Mouse (Mus musculus) MEL (cell line): ENCODE measurements around the gene Slc13a2. TPM values are rescaled to one million over a fixed set of nuclear protein-coding genes. Genes with fewer than 3 reads are reported as not detected.

Source experiments
- DNase-seq: peaks from one replicate; pipeline ENCODE4 v3.0.0; 2011; ENCODE audit warnings: low read depth, low spot score
- H3K27ac ChIP-seq: 2 replicates; pipeline ENCODE4 v1.5.1; 2012; ENCODE audit warnings: low read depth, mild to moderate bottlenecking, control low read depth, low read length, moderate library complexity; ENCODE audit not compliant: control insufficient read depth
- H3K27me3 ChIP-seq, 2 experiments: fragments of 150-350 bp in 1 of 2; sonication (generic) in 1 of 2; 2 replicates each; pipeline ENCODE4 v1.6.1; 2012; ENCODE audit warnings: low read length in 2 of 2, mild to moderate bottlenecking in 2 of 2, improper control_type of control experiment in 1 of 2, moderate library complexity in 1 of 2; ENCODE audit not compliant: insufficient read depth in 2 of 2, control insufficient read depth in 1 of 2
- H3K36me3 ChIP-seq, 2 experiments: 2 replicates each; pipeline ENCODE4 v1.6.1; 2012 to 2014; ENCODE audit warnings: low read length in 2 of 2, improper control_type of control experiment in 1 of 2, inconsistent platforms in 1 of 2, mild to moderate bottlenecking in 1 of 2; ENCODE audit not compliant: insufficient read depth in 2 of 2, control insufficient read depth in 1 of 2
- H3K4me1 ChIP-seq, 2 experiments: fragments of 150-350 bp in 1 of 2; sonication (generic) in 1 of 2; 2 replicates each; pipeline ENCODE4 v1.6.1; 2012; ENCODE audit warnings: low read length in 2 of 2, improper control_type of control experiment in 1 of 2, mild to moderate bottlenecking in 1 of 2; ENCODE audit not compliant: insufficient read depth in 2 of 2, control insufficient read depth in 1 of 2
- H3K4me3 ChIP-seq, 2 experiments: fragments of 150-350 bp in 1 of 2; sonication (generic) in 1 of 2; 2 replicates each; pipeline ENCODE4 v1.5.1; 2012; ENCODE audit warnings: low read depth in 2 of 2, low read length in 2 of 2, mild to moderate bottlenecking in 2 of 2, moderate library complexity in 2 of 2, control low read depth in 1 of 2, improper control_type of control experiment in 1 of 2; ENCODE audit not compliant: control insufficient read depth in 1 of 2, insufficient read depth in 1 of 2
- H3K79me2 ChIP-seq: 2 replicates; pipeline ENCODE4 v1.6.1; 2012; ENCODE audit warnings: mild to moderate bottlenecking, low read length, moderate library complexity; ENCODE audit not compliant: control insufficient read depth, poor library complexity, insufficient read depth
- H3K9ac ChIP-seq: 2 replicates; pipeline ENCODE4 v1.6.1; 2012; ENCODE audit warnings: low read depth, mild to moderate bottlenecking, control low read depth, low read length, moderate library complexity; ENCODE audit not compliant: control insufficient read depth, poor library complexity, severe bottlenecking
- H3K9me3 ChIP-seq: fragments of 150-350 bp; sonication (generic); replicated peaks from 2 replicates; pipeline ENCODE4 v1.6.1; 2012; ENCODE audit warnings: mild to moderate bottlenecking, low read length, improper control_type of control experiment, moderate library complexity; ENCODE audit not compliant: insufficient read depth
- CHD1 ChIP-seq: IDR thresholded peaks from 2 replicates; pipeline ENCODE4 v1.6.1; 2012; ENCODE audit warnings: low read depth, mild to moderate bottlenecking, inconsistent platforms, low read length, improper control_type of control experiment
- CTCF ChIP-seq, 3 experiments: IDR thresholded peaks in 2 of 3; conservative IDR thresholded peaks in 1 of 3; 2 replicates each; pipeline ENCODE4 v1.5.1; 2011 to 2012; ENCODE audit warnings: low read length in 3 of 3, low read depth in 2 of 3, mild to moderate bottlenecking in 2 of 3, improper control_type of control experiment in 1 of 3, inconsistent platforms in 1 of 3, mixed read lengths in 1 of 3, moderate library complexity in 1 of 3; ENCODE audit not compliant: control insufficient read depth in 1 of 3, insufficient read depth in 1 of 3, poor library complexity in 1 of 3, severe bottlenecking in 1 of 3
- E2F4 ChIP-seq: IDR thresholded peaks from 2 replicates; pipeline ENCODE4 v1.6.1; 2011; ENCODE audit warnings: low read depth, low read length, improper control_type of control experiment, borderline replicate concordance
- ETS1 ChIP-seq: IDR thresholded peaks from 2 replicates; pipeline ENCODE4 v1.6.1; 2012; ENCODE audit warnings: low read depth, mild to moderate bottlenecking, inconsistent platforms, low read length, improper control_type of control experiment, moderate library complexity
- GATA1 ChIP-seq: IDR thresholded peaks from 2 replicates; pipeline ENCODE4 v1.6.1; 2011; ENCODE audit warnings: low read depth, low read length, improper control_type of control experiment
- JUND ChIP-seq: IDR thresholded peaks from 2 replicates; pipeline ENCODE4 v1.6.1; 2011; ENCODE audit warnings: low read depth, mild to moderate bottlenecking, improper control_type of control experiment, low read length
- KAT2A ChIP-seq: conservative IDR thresholded peaks from 2 replicates; pipeline ENCODE4 v1.6.1; 2012; ENCODE audit warnings: low read depth, low read length, improper control_type of control experiment, inconsistent platforms
- MAFK ChIP-seq: IDR thresholded peaks from 2 replicates; pipeline ENCODE4 v1.6.1; 2011; ENCODE audit warnings: low read depth, mild to moderate bottlenecking, low read length, improper control_type of control experiment, borderline replicate concordance
- MEF2A ChIP-seq: IDR thresholded peaks from 2 replicates; pipeline ENCODE4 v1.6.1; 2014; ENCODE audit warnings: low read depth, mild to moderate bottlenecking, inconsistent platforms, low read length, improper control_type of control experiment; ENCODE audit not compliant: poor library complexity, insufficient replicate concordance, severe bottlenecking; ENCODE audit errors: extremely low read depth
- MYC ChIP-seq: IDR thresholded peaks from 2 replicates; pipeline ENCODE4 v1.6.1; 2011; ENCODE audit warnings: low read depth, mild to moderate bottlenecking, low read length, improper control_type of control experiment, moderate library complexity
- NRF1 ChIP-seq: IDR thresholded peaks from 2 replicates; pipeline ENCODE4 v1.6.1; 2014; ENCODE audit warnings: low read depth, mild to moderate bottlenecking, inconsistent platforms, low read length, improper control_type of control experiment, moderate library complexity; ENCODE audit not compliant: poor library complexity, insufficient read depth, severe bottlenecking
- POLR2A ChIP-seq, 2 experiments: IDR thresholded peaks; 2 replicates each; pipeline ENCODE4 v1.6.1; 2011 to 2012; ENCODE audit warnings: low read length in 2 of 2, mild to moderate bottlenecking in 2 of 2, control low read depth in 1 of 2, improper control_type of control experiment in 1 of 2, low read depth in 1 of 2, moderate library complexity in 1 of 2; ENCODE audit not compliant: control insufficient read depth in 1 of 2, insufficient read depth in 1 of 2, poor library complexity in 1 of 2
- POLR2AphosphoS5 ChIP-seq: IDR thresholded peaks from 2 replicates; pipeline ENCODE4 v1.6.1; 2012; ENCODE audit warnings: low read depth, borderline replicate concordance, mild to moderate bottlenecking, inconsistent platforms, low read length, moderate library complexity, mixed read lengths
- RAD21 ChIP-seq: IDR thresholded peaks from 2 replicates; pipeline ENCODE4 v1.6.1; 2011; ENCODE audit warnings: mild to moderate bottlenecking, low read depth, low read length, improper control_type of control experiment
- RCOR1 ChIP-seq: IDR thresholded peaks from 2 replicates; pipeline ENCODE4 v1.6.1; 2012; ENCODE audit warnings: low read depth, mild to moderate bottlenecking, inconsistent platforms, low read length, improper control_type of control experiment
- SIN3A ChIP-seq: IDR thresholded peaks from 2 replicates; pipeline ENCODE4 v1.6.1; 2012; ENCODE audit warnings: low read length, improper control_type of control experiment, inconsistent platforms
- SMC3 ChIP-seq: IDR thresholded peaks from 2 replicates; pipeline ENCODE4 v1.6.1; 2011; ENCODE audit warnings: low read depth, low read length, improper control_type of control experiment
- TAL1 ChIP-seq: IDR thresholded peaks from 2 replicates; pipeline ENCODE4 v1.6.1; 2012; ENCODE audit warnings: mild to moderate bottlenecking, inconsistent platforms, low read length, moderate library complexity, mixed read lengths
- TBP ChIP-seq: IDR thresholded peaks from 2 replicates; pipeline ENCODE4 v1.8.0; 2011; ENCODE audit warnings: low read depth, low read length, improper control_type of control experiment
- UBTF ChIP-seq: IDR thresholded peaks from 2 replicates; pipeline ENCODE4 v1.6.1; 2012; ENCODE audit warnings: low read depth, mild to moderate bottlenecking, inconsistent platforms, low read length, improper control_type of control experiment, moderate library complexity, borderline replicate concordance; ENCODE audit not compliant: insufficient read depth
- USF1 ChIP-seq: IDR thresholded peaks from 2 replicates; pipeline ENCODE4 v1.6.1; 2014; ENCODE audit warnings: low read depth, mild to moderate bottlenecking, inconsistent platforms, low read length, improper control_type of control experiment, moderate library complexity
- USF2 ChIP-seq, 2 experiments: IDR thresholded peaks; 2 replicates each; pipeline ENCODE4 v1.6.1; 2011 to 2012; ENCODE audit warnings: improper control_type of control experiment in 2 of 2, low read length in 2 of 2, borderline replicate concordance in 1 of 2, inconsistent platforms in 1 of 2, low read depth in 1 of 2, mild to moderate bottlenecking in 1 of 2; ENCODE audit not compliant: insufficient read depth in 1 of 2
- ZC3H11A ChIP-seq: IDR thresholded peaks from 2 replicates; pipeline ENCODE4 v1.6.1; 2012; ENCODE audit warnings: low read depth, mild to moderate bottlenecking, inconsistent platforms, low read length, improper control_type of control experiment
- ZKSCAN1 ChIP-seq: IDR thresholded peaks from 2 replicates; pipeline ENCODE4 v1.6.1; 2012; ENCODE audit warnings: low read depth, mild to moderate bottlenecking, inconsistent platforms, low read length, improper control_type of control experiment, moderate library complexity
- ZMIZ1 ChIP-seq: IDR thresholded peaks from 2 replicates; pipeline ENCODE4 v1.6.1; 2012; ENCODE audit warnings: low read depth, mild to moderate bottlenecking, inconsistent platforms, low read length, improper control_type of control experiment, moderate library complexity
- polyA plus RNA-seq, 2 experiments: library from polyadenylated mRNA; stranded (reverse) in 1 of 2; unstranded in 1 of 2; fragments of >175 nt in 1 of 2; fragments of >200 nt in 1 of 2; gene quantifications; 2 replicates each; pipeline versions ENCODE4 v1.2.1 to v1.2.4; 2012; ENCODE audit warnings: low replicate concordance in 2 of 2, low read depth in 1 of 2; ENCODE audit not compliant: insufficient read length in 2 of 2, insufficient read depth in 1 of 2, missing spikeins in 1 of 2
- total RNA-seq: library from RNA; depleted of rRNA; stranded (reverse); fragments of 300-350 nt; gene quantifications from 2 replicates; pipeline ENCODE4 v1.2.3, GENCODE M21; 2012

Gene Slc13a2
- total and polyA plus RNA-seq, 3 experiments, result not detected

DNA sequence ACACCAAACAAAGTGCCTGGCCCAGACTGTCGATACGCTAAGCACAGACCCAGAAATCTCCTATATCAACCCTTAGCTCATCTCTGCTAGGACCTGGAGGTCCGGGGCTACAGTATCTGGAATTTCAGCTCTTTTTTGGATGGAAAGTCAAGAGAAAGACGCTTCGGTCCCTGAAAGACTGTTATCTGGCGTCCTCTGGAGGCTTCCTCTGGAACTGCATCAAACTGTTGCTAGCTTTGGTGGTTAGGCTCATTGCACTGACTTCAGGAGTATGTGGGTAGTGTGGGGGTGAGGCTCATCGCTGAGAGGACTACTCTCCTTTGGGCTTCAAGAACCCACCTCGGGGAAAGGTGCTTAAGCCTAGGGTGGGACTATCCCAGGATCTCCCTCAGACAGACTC is 22.3 kb downstream of the Slc13a2 start:
- no peaks in the 10 kb centered on the region for H3K79me2 ChIP-seq
- TF ChIP-seq RAD21 (peak; percentile 95), UBTF (no peak), SMC3 (peak; percentile 84), CTCF (IDR thresholded peaks at IDR 0.05 in 2 of 3, conservative IDR thresholded peaks at IDR 0.05 in 1 of 3; ENCODE audit: control insufficient read depth in 1 of 3, insufficient read depth in 1 of 3, low read depth in 2 of 3, low read length in 3 of 3, poor library complexity in 1 of 3, severe bottlenecking in 1 of 3) (peak; percentile 86 to 100 (median 99)), ZC3H11A (peak; percentile 75), ZKSCAN1 (no peak)
- H3K36me3 ChIP-seq, result no peaks in the 10 kb centered on the region
- no peaks in the 10 kb centered on the region for H3K4me1 ChIP-seq
- peaks cover 2 to 13% of the 10 kb centered on the region in 2 experiments; a peak in 2 of 4 replicates for H3K27me3 ChIP-seq
- H3K27ac ChIP-seq, result no peak overlapping the region
- H3K9ac ChIP-seq, result no peak overlapping the region
- peak; percentile 82 for DNase-seq
- H3K9me3 ChIP-seq, result no peaks in the 10 kb centered on the region
- no peak overlapping the region for H3K4me3 ChIP-seq

DNA sequence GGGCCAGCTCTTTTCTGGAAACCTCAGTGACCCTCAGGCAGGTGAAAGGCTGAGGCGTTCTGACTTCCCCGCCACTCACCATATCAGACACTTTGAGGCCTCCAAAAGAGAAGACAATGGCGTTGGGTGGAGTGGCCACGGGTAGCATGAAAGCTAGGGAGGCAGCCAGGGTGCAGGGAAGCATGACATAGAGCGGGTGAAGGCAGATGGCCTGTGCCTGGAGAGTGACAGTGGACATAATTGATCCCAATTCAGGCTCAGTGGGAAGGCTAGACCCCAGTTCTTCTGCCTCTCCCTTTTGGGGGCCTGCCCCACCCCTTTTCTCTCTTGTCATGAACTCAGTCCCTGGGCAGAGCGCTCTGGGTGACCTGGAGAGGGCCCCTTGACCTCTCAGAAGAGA is 23.8 kb downstream of the Slc13a2 start:
- Histone ChIP-seq H3K36me3 (no peaks in the 10 kb centered on the region), H3K9me3 (no peaks in the 10 kb centered on the region), H3K27me3 (peaks cover 2 to 9% of the 10 kb centered on the region in 2 experiments; a peak in 2 of 4 replicates), H3K27ac (no peak overlapping the region), H3K79me2 (no peaks in the 10 kb centered on the region), H3K4me1 (no peaks in the 10 kb centered on the region), H3K9ac (no peak overlapping the region), H3K4me3 (no peak overlapping the region)
- DNase-seq, result no peak
- TF ChIP-seq SIN3A (no peak), ETS1 (no peak), USF1 (no peak), JUND (no peak), RCOR1 (no peak), KAT2A (no peak), ZMIZ1 (no peak), CHD1 (no peak), ZC3H11A (no peak)

DNA sequence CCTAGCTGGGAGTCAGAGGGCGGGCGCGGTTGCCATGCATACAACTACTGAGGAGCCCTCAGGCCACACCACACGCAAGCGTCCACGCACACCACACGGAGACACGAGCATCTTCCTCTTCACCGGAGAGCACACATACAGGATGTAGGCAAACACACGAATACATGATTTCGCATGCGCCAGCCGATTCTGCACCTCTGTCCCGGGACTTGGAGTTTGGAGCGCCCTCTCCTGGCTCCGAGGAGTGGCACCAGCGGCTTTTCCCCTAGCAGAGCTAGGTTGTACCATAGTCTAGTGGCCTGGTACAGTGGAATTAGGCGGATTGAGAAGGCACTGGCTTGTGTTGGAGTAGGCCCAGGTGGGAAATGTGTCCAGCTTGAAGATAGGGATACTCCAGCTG is 24.6 kb downstream of the Slc13a2 start:
- peak; percentile 84 for DNase-seq
- Histone ChIP-seq H3K9ac (no peak overlapping the region), H3K9me3 (no peaks in the 10 kb centered on the region), H3K79me2 (no peaks in the 10 kb centered on the region), H3K36me3 (no peaks in the 10 kb centered on the region), H3K27me3 (peaks cover 4 to 5% of the 10 kb centered on the region in 2 experiments; a peak in 2 of 4 replicates), H3K27ac (no peak overlapping the region), H3K4me1 (no peaks in the 10 kb centered on the region), H3K4me3 (no peak overlapping the region)
- peak; percentile 83 to 98 (median 96) for TF ChIP-seq CTCF (IDR thresholded peaks at IDR 0.05 in 2 of 3, conservative IDR thresholded peaks at IDR 0.05 in 1 of 3; ENCODE audit: control insufficient read depth in 1 of 3, insufficient read depth in 1 of 3, low read depth in 2 of 3, low read length in 3 of 3, poor library complexity in 1 of 3, severe bottlenecking in 1 of 3)
- TF ChIP-seq NRF1, result peak; percentile 66
- TF ChIP-seq MYC, result no peak
- TF ChIP-seq POLR2A (IDR thresholded peaks at IDR 0.05; ENCODE audit: control insufficient read depth in 1 of 2, insufficient read depth in 1 of 2, low read depth in 1 of 2, low read length in 2 of 2, poor library complexity in 1 of 2), result no peak
- no peak for TF ChIP-seq TAL1
- TF ChIP-seq MAFK, result no peak
- TF ChIP-seq USF2 (IDR thresholded peaks at IDR 0.05; ENCODE audit: borderline replicate concordance in 1 of 2, insufficient read depth in 1 of 2, low read depth in 1 of 2, low read length in 2 of 2), result no peak
- TF ChIP-seq GATA1, result no peak
- TF ChIP-seq TBP, result no peak
- no peak for TF ChIP-seq E2F4
- peak; percentile 82 for TF ChIP-seq SMC3
- no peak for TF ChIP-seq RCOR1
- TF ChIP-seq MEF2A, result no peak
- no peak for TF ChIP-seq ZKSCAN1
- no peak for TF ChIP-seq ETS1
- peak; percentile 61 for TF ChIP-seq RAD21
- no peak for TF ChIP-seq POLR2AphosphoS5
